Mouse (Mus musculus): ENCODE measurements around the gene Gm45062. TPM values are rescaled to one million over a fixed set of nuclear protein-coding genes. Genes with fewer than 3 reads are reported as not detected.

Gm45062 gene
- polyA plus RNA-seq, 1 experiment from 2014 or later, result 14.5 TPM

DNA sequence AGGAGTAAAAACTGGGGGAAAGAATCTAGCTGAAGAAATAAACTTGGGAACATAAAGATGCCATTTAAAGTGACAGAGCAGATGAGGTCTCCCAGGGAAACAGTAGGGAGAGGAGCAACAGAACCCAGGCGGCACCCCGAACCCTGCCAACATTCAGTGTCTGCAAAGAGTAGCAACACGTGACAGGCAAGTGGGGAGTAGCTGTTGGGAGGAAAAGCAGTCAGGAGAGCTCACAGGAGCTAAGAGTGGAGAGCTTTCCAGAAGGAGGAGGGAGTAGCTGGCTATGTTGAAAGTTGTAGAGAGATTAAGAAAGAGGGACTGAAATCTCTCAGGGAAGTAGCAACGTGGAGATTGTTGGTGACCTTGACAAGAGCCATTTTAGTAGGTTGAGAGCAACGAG, 214.2 kb downstream of the Gm45062 start:
- no peak overlapping the region for H3K27ac ChIP-seq (ENCODE audit: low read depth, low read length)
- no peaks in the 10 kb centered on the region for H3K4me1 ChIP-seq (replicated peaks; ENCODE audit: control insufficient read depth, insufficient read depth, low read length)
- H3K4me3 ChIP-seq (ENCODE audit: low read depth, low read length), result no peak overlapping the region
- H3K27me3 ChIP-seq (ENCODE audit: control insufficient read depth, insufficient read depth, low read length), result no peaks in the 10 kb centered on the region
- WGBS, result 65% methylated on average over 5 of the region's 5 CpGs
- no peak overlapping the region for H3K4me2 ChIP-seq (replicated peaks; ENCODE audit: low read depth, low read length)
- H3K9me3 ChIP-seq (ENCODE audit: control insufficient read depth, low read length), result no peaks in the 10 kb centered on the region
- H3K36me3 ChIP-seq (ENCODE audit: control insufficient read depth, insufficient read depth, low read length), result no peaks in the 10 kb centered on the region
- ATAC-seq (ENCODE audit: low FRiP score), result no peak
- no peak for DNase-seq (ENCODE audit: low spot score)
- no peak overlapping the region for H3K9ac ChIP-seq (ENCODE audit: low read depth, low read length)

DNA sequence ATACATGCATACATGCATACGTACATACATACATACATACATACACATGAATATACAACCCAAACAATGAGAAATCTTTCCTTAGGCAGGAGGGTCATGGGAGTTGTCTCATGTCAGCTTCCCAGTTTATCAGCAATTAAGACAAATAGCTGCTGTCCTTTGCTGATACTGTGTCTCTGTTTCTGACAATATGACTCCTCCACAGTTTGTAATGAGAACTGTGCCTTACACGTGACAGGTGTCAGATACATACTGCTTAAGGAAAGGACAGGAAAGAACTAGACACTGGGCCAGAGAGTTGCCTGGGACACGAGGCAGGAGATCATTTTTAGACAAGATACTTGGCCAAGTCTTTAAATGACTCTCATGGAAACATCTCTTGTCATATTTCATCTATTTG, 215.1 kb downstream of the Gm45062 start:
- no peak for DNase-seq (ENCODE audit: low spot score)
- Histone ChIP-seq H3K9ac (ENCODE audit: low read depth, low read length) (no peak overlapping the region), H3K4me3 (ENCODE audit: low read depth, low read length) (no peak overlapping the region), H3K4me2 (replicated peaks; ENCODE audit: low read depth, low read length) (no peak overlapping the region), H3K9me3 (ENCODE audit: control insufficient read depth, low read length) (no peaks in the 10 kb centered on the region), H3K36me3 (ENCODE audit: control insufficient read depth, insufficient read depth, low read length) (no peaks in the 10 kb centered on the region), H3K27ac (ENCODE audit: low read depth, low read length) (no peak overlapping the region), H3K4me1 (replicated peaks; ENCODE audit: control insufficient read depth, insufficient read depth, low read length) (no peaks in the 10 kb centered on the region), H3K27me3 (ENCODE audit: control insufficient read depth, insufficient read depth, low read length) (no peaks in the 10 kb centered on the region)
- ATAC-seq (ENCODE audit: low FRiP score), result no peak
- WGBS, result 75% methylated on average over 3 of the region's 3 CpGs

DNA sequence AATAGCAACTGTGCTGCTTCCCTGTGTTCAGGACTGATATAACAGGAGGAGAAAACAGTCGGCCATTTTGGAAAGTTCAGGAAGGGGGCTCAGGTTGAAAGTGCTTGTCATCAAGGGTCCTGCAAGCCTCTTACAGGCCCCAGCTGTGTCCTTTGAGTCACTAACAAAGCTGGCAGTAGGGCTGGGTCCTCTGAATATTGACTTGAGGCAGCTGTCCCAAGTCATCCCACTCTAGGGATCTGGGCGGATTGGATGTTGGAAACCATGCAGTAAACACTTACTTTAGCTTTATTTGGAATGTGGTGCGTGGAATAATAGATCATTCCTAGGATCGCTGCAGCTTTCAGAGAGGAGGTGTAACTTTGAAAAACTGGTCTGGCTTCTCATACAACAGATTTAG, 215.6 kb downstream of the Gm45062 start:
- DNase-seq (ENCODE audit: low spot score) (no peak), ATAC-seq (ENCODE audit: low FRiP score) (no peak)
- no peaks in the 10 kb centered on the region for H3K27me3 ChIP-seq (ENCODE audit: control insufficient read depth, insufficient read depth, low read length)
- H3K4me1 ChIP-seq (replicated peaks; ENCODE audit: control insufficient read depth, insufficient read depth, low read length), result no peaks in the 10 kb centered on the region
- 90% methylated on average over 4 of the region's 4 CpGs for WGBS
- H3K9me3 ChIP-seq (ENCODE audit: control insufficient read depth, low read length), result no peaks in the 10 kb centered on the region
- H3K27ac ChIP-seq (ENCODE audit: low read depth, low read length), result no peak overlapping the region
- H3K4me2 ChIP-seq (replicated peaks; ENCODE audit: low read depth, low read length), result no peak overlapping the region
- no peaks in the 10 kb centered on the region for H3K36me3 ChIP-seq (ENCODE audit: control insufficient read depth, insufficient read depth, low read length)
- H3K9ac ChIP-seq (ENCODE audit: low read depth, low read length), result no peak overlapping the region
- no peak overlapping the region for H3K4me3 ChIP-seq (ENCODE audit: low read depth, low read length)

DNA sequence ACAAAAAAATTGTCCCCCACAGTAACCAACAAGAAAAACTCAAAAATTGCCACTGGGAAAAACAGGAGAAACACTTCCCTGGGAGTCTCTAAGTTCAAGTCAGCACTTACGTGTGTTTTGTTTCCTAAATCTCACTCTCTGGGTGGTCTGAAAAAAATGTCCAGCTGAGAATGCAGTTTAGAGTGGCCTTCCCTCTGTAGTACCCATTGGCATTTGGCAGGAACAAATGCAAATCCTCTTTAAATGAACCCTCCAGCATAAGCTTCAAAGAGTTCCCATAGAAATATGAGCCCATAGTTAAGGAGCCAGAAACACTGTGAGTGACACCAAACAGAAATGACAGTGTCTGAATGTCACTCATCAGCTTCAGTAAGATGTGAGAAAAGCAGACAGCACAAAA, 219.9 kb downstream of the Gm45062 start:
- no peak overlapping the region for H3K27ac ChIP-seq (ENCODE audit: low read depth, low read length)
- no peak overlapping the region for H3K4me3 ChIP-seq (ENCODE audit: low read depth, low read length)
- H3K36me3 ChIP-seq (ENCODE audit: control insufficient read depth, insufficient read depth, low read length), result no peaks in the 10 kb centered on the region
- H3K4me1 ChIP-seq (replicated peaks; ENCODE audit: control insufficient read depth, insufficient read depth, low read length), result no peaks in the 10 kb centered on the region
- H3K4me2 ChIP-seq (replicated peaks; ENCODE audit: low read depth, low read length), result no peak overlapping the region
- no peaks in the 10 kb centered on the region for H3K9me3 ChIP-seq (ENCODE audit: control insufficient read depth, low read length)
- H3K9ac ChIP-seq (ENCODE audit: low read depth, low read length), result no peak overlapping the region
- no peaks in the 10 kb centered on the region for H3K27me3 ChIP-seq (ENCODE audit: control insufficient read depth, insufficient read depth, low read length)
- ATAC-seq (ENCODE audit: low FRiP score) (no peak), DNase-seq (ENCODE audit: low spot score) (no peak)
- 36% methylated on average over 1 of the region's 1 CpGs for WGBS

DNA sequence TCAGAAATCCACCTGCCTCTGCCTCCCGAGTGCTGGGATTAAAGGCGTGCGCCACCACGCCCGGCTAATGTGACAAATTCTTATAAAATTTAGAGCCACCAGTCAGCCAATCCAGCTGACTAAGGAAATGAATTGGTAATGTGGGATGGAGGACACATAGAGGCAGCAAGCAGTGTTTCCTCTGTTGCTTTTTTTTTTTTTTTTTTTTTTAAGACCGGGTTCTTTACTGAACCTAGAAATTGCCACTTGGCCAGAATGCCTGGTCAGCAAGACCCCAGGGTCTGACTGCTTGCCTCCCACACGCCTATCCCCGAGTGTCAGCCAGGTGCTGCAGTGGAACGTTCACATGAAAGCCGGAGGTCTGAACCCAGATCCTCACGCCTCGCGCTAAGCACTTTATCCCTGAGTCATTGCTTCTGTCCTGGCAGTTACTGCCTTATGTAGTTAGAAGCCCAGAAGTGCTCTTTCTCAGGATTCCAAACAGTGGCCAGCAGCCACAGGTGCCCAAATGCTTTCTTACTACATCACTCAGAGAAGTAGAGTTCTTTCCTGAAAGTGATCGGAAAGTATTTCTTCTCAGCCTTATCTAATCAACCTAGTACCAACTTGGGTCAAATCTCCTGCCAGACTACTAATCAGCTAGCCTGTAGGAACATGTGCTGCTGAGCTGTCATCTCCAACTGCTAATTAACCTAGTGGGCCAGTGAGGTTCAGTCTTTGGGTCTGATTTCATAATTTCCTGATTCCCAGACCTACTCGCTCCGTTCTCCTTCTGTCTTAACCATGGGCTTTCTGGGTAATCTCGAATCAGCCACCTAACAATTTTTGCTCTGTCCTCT, 225.4 kb downstream of the Gm45062 start:
- H3K9me3 ChIP-seq (ENCODE audit: control insufficient read depth, low read length), result no peaks in the 10 kb centered on the region
- H3K4me3 ChIP-seq (ENCODE audit: low read depth, low read length), result no peak overlapping the region
- 96% methylated on average over 17 of the region's 17 CpGs for WGBS
- no peak overlapping the region for H3K27ac ChIP-seq (ENCODE audit: low read depth, low read length)
- no peak overlapping the region for H3K9ac ChIP-seq (ENCODE audit: low read depth, low read length)
- no peaks in the 10 kb centered on the region for H3K27me3 ChIP-seq (ENCODE audit: control insufficient read depth, insufficient read depth, low read length)
- no peak for DNase-seq (ENCODE audit: low spot score)
- no peaks in the 10 kb centered on the region for H3K36me3 ChIP-seq (ENCODE audit: control insufficient read depth, insufficient read depth, low read length)
- ATAC-seq (ENCODE audit: low FRiP score), result no peak
- no peak overlapping the region for H3K4me2 ChIP-seq (replicated peaks; ENCODE audit: low read depth, low read length)
- no peaks in the 10 kb centered on the region for H3K4me1 ChIP-seq (replicated peaks; ENCODE audit: control insufficient read depth, insufficient read depth, low read length)

DNA sequence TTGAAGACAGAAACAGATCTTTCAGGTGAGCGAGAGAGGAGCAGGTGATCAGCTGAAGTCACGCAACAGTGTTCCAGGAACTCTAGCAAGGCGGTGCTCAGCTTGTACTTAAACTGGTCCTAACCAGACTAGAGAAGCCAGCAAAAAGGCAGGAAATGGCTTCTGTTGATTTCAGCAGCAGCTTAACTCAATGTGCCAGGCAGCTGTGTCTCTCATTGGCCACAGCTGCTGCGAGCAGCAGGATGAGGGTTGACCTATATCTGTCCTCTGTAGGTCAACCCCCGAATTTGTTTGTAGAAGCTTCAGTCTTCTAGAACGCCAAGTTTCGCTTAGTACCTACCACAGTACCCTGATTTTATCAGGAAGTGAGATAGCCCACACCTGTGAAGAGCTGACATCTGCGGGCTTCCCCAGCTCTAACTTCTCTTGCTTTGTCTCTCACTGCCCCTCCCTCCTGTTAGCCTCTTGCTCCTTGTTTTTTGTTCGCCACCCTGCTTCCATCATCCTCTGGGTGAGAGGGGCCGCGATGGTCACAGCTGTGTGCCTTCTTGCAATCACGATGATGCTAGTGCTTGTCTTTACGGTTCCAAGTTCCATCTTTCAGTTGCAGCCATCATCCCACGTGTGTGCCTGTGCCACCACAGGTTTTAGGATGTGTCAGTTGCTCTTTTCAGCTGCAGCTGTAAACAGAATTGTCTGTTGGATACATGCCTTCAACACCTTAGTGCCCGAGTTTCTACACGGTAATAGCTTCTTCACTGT, 226.3 kb downstream of the Gm45062 start:
- no peaks in the 10 kb centered on the region for H3K27me3 ChIP-seq (ENCODE audit: control insufficient read depth, insufficient read depth, low read length)
- WGBS, result 89% methylated on average over 16 of the region's 16 CpGs
- H3K4me2 ChIP-seq (replicated peaks; ENCODE audit: low read depth, low read length), result no peak overlapping the region
- no peak overlapping the region for H3K27ac ChIP-seq (ENCODE audit: low read depth, low read length)
- ATAC-seq (ENCODE audit: low FRiP score) (no peak), DNase-seq (ENCODE audit: low spot score) (no peak)
- H3K9ac ChIP-seq (ENCODE audit: low read depth, low read length), result no peak overlapping the region
- H3K36me3 ChIP-seq (ENCODE audit: control insufficient read depth, insufficient read depth, low read length), result no peaks in the 10 kb centered on the region
- no peak overlapping the region for H3K4me3 ChIP-seq (ENCODE audit: low read depth, low read length)
- H3K9me3 ChIP-seq (ENCODE audit: control insufficient read depth, low read length), result no peaks in the 10 kb centered on the region
- no peaks in the 10 kb centered on the region for H3K4me1 ChIP-seq (replicated peaks; ENCODE audit: control insufficient read depth, insufficient read depth, low read length)

DNA sequence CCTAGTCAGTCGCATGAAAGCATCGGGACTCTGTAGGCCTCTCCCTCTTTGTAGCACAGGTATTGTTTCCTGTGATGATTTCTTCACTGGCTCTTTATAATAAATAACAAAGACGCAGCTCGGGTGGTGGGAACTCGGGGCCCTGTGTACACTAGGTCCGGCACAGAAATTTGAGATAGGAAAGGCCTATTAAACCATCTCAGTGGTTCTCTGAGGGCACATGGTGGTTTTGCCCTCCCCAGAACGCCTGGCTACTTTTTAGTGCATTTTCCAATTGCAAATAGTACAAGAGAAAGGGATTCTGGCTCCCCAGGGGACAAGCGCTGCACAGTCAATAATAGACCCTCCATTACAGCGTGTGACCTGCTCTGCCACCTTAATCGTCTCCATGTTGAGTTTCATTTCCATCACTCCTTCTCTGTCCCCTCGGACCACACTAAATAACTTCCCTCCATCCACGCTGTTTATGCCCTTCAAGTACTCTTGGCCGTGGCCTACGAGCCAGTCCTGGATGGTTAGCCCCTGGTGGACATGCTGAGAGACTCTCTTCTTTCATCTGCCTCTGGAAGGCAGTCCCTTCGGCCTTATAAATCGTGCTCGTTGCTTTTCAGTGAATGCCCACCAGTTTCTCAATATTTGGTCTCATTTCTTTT, 227.3 kb downstream of the Gm45062 start:
- Histone ChIP-seq H3K4me3 (ENCODE audit: low read depth, low read length) (no peak overlapping the region), H3K9ac (ENCODE audit: low read depth, low read length) (no peak overlapping the region), H3K4me2 (replicated peaks; ENCODE audit: low read depth, low read length) (no peak overlapping the region), H3K4me1 (replicated peaks; ENCODE audit: control insufficient read depth, insufficient read depth, low read length) (no peaks in the 10 kb centered on the region), H3K9me3 (ENCODE audit: control insufficient read depth, low read length) (no peaks in the 10 kb centered on the region), H3K27ac (ENCODE audit: low read depth, low read length) (no peak overlapping the region), H3K36me3 (ENCODE audit: control insufficient read depth, insufficient read depth, low read length) (no peaks in the 10 kb centered on the region), H3K27me3 (ENCODE audit: control insufficient read depth, insufficient read depth, low read length) (no peaks in the 10 kb centered on the region)
- WGBS, result 82% methylated on average over 17 of the region's 17 CpGs
- ATAC-seq (ENCODE audit: low FRiP score), result no peak
- no peak for DNase-seq (ENCODE audit: low spot score)

DNA sequence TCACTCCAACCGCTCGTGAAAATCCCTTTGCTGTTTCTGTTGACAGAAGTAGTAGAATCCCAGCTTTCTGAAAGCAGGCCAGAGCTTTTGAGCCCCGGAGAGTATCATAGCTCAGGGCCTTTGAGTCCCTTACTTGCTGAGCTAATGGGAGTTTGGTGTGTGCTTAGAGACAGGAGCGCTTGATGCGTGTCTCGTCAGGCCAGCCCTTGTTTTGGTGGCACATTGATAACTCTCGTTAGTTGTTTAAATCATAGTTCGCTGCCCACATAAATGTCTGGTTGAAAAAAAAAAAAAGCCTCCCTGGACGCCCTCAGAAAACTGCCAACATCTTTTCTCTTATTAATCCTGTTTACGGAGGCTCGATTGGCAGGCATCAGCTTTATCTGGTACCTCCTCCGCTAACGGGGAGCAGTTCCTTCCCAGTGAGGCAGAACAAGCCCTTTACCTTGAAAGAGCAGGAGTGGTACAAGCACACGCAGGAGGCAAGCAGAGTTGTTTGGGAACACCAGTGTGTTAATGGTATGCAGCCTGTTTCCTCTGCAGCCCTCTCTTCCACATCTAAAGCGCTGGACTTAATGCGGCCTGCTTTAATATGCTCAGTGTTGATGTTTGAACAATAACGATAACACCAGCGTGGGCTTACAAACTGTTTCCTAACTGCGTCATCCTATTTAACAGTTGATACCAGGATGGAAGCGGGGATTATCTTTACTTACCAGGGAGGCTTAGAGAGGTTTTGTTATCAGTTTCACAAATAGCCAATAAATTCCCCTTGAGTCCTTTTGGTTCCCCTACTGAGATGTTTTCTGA, 228.0 kb downstream of the Gm45062 start:
- WGBS, result 74% methylated on average over 20 of the region's 20 CpGs
- H3K27me3 ChIP-seq (ENCODE audit: control insufficient read depth, insufficient read depth, low read length), result no peaks in the 10 kb centered on the region
- H3K9ac ChIP-seq (ENCODE audit: low read depth, low read length), result no peak overlapping the region
- no peak for DNase-seq (ENCODE audit: low spot score)
- H3K4me1 ChIP-seq (replicated peaks; ENCODE audit: control insufficient read depth, insufficient read depth, low read length), result no peaks in the 10 kb centered on the region
- no peaks in the 10 kb centered on the region for H3K9me3 ChIP-seq (ENCODE audit: control insufficient read depth, low read length)
- H3K27ac ChIP-seq (ENCODE audit: low read depth, low read length), result no peak overlapping the region
- H3K4me3 ChIP-seq (ENCODE audit: low read depth, low read length), result no peak overlapping the region
- no peaks in the 10 kb centered on the region for H3K36me3 ChIP-seq (ENCODE audit: control insufficient read depth, insufficient read depth, low read length)
- ATAC-seq (ENCODE audit: low FRiP score), result no peak
- H3K4me2 ChIP-seq (replicated peaks; ENCODE audit: low read depth, low read length), result no peak overlapping the region

Data from hindbrain, embryonic 11.5 days (tissue).